Mouse (Mus musculus) heart, postnatal 36 days (tissue): ENCODE data around the gene Pde10a. TPM values are rescaled to one million over a fixed set of nuclear protein-coding genes. Genes with fewer than 3 reads are reported as not detected.

Experiments used
- DNase-seq, 2 experiments: peaks; one replicate each; pipeline ENCODE4 v3.0.0; 2021 to 2022
- intact Hi-C: fragments of 180-260 bp; cut with DNase I; formaldehyde crosslinking; loops from one replicate; pipeline ENCODE4 v1.15.1; 2025
- total RNA-seq, 2 experiments: library from RNA; stranded (reverse); gene quantifications; 2 replicates each; pipeline ENCODE4 v1.2.3; 2021

Pde10a gene
- total RNA-seq, 2 experiments from 2014 or later: 2.7 to 3.5 TPM

GRCm38 (mm10) chr17:8925819-8926383 lies 400.7 kb downstream of the Pde10a start:
- intact Hi-C loops: no loop called here
- no peak for DNase-seq

DNA sequence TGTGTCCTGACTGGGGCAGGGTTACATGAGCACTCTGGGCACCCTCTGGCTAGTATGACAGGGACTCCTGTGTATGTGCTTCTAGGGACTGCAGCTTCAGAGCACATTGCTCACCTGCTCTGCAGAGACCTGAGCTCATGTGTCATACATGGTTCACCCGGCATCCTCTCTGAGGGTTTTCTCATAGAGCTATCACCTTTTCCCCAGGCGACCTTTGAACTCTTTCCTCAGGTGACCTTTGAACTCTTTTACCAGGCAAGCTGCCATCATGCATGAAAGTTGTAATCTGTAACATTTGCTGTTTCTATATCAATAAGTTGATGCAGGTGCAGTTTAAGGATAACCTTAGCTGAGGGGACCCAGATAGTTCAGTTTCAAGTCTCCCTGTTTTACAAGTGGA lies 403.4 kb downstream of the Pde10a start:
- intact Hi-C loops: no loop called here
- DNase-seq: no peak

- intact Hi-C loops: loop anchor here (10.0 kb wide), 1 partner anchor 465 kb away; no protein-coding TSS in a partner anchor
- no peak for DNase-seq
These were observed 404.5 kb downstream of the Pde10a start for GRCm38 (mm10) chr17:8929636-8930035.

DNA sequence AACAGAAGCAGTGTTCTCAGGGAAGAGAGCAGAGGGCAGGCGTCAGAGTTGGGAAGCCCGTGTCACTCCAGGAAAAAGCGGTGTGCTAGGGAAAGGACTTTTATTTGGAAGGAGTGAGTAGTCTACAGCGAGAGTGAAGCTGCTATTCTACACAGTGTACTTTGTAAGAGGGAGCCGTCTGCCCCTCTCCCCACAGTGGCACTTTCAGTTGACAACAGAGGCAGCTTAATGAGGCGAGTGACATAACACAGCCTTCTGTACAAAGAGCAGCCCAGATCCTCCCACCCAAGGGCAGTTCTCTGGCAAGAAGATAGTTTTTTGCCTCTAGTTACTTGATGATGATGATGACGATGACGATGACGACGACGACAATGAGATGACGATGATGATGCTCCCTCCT lies 410.4 kb downstream of the Pde10a start:
- DNase-seq: peak in 1 of 2 experiments; percentile 7
- intact Hi-C loops: loop anchor here (1.0 to 10.0 kb wide), 4 partner anchors 129 to 471 kb away; no protein-coding TSS in a partner anchor

GRCm38 (mm10) chr17:8936603-8937002 lies 411.4 kb downstream of the Pde10a start:
- intact Hi-C loops: loop anchor here (1.0 to 10.0 kb wide), 4 partner anchors 130 to 472 kb away; no protein-coding TSS in a partner anchor
- peak; percentile 12 to 25 for DNase-seq

- intact Hi-C loops: no loop called here
- DNase-seq: no peak
These were observed 426.4 kb downstream of the Pde10a start for GRCm38 (mm10) chr17:8951588-8951987.

- intact Hi-C loops: no loop called here
- no peak for DNase-seq
These were observed 427.8 kb downstream of the Pde10a start for GRCm38 (mm10) chr17:8952951-8953350.

DNA sequence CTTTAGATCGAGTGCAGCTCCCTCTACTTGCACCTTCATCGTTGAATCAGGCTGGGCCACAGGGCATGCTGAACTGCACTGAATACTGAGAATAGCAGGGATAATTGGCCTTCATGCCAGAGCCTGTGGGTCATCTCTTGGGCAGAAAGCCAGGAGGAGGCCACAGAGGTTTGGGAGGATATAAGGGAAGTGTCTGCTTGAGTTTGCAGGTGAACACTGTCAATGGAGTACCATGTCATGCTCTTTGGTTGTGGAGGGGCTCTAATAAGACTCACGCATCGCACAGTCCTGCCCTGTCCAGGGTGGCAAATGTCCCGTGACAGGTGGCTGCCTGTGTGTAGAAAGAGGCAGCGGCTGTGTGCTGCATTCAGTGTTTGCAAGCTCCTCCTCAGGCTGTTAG lies 433.0 kb downstream of the Pde10a start:
- DNase-seq: no peak
- intact Hi-C loops: no loop called here

DNA sequence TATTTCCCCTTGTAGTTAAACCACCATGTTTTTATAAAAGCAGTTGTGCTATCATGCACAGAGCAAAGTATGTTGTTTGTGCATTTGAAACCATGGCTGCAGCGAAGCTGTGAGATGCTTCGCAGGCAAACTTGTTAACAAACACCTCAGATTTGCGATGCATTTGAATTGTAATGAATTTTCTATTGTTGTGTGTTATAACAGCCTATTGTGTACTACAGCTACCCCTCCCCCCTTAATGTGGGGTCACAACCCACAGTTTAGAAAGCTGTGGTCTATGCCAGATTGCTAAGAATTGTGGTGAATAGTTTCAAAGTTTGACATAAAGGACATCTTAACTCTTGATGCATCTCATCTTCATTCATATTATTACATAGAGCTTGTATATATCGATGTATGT lies 435.2 kb downstream of the Pde10a start:
- DNase-seq: no peak
- intact Hi-C loops: no loop called here

DNA sequence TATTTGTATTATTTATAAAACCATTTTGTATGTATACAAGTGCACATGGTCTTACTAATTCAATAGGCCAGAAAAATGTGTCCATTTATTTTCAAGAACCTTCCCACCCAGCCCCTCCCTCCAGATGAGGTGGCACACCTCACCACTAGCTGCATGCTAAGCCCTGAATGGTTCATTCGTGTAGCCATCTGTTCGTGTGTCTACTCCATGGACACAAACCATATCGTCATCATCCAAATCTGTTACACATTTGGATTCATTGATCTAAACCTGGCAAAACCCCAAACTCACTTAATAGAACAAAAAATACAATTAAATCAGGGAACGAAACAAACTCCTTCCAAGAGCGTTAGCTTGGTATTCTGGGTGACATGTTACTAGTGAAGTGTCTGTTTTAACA lies 435.9 kb downstream of the Pde10a start:
- DNase-seq: no peak
- intact Hi-C loops: no loop called here

GRCm38 (mm10) chr17:8961644-8962043 lies 436.5 kb downstream of the Pde10a start:
- intact Hi-C loops: no loop called here

DNA sequence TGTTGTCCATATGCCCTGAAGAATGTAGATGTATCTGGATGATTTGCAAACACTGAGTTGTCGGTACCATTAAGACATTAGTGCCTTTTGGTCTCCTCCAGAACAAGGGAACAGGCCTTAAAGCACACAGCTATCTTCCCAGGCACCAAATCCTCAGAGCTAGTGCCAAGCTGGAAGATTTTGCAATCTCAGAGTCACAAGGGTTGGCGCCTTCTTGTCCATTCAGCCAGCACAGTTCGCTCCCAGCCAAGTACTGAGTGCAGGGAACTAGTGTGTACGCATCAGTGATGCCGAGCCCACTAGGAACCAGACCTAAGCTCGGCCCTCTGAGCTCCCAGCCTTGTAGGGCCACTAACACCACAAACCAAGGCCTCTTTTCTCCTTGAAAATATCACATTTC lies 440.0 kb downstream of the Pde10a start:
- intact Hi-C loops: no loop called here
- DNase-seq: no peak

More at GRCm38 (mm10) chr17:8961644-8962043, 436.5 kb downstream of the Pde10a start:
- DNase-seq: no peak

GRCm38 (mm10) chr17:8972152-8972854 lies 447.1 kb downstream of the Pde10a start:
- no peak for DNase-seq
- intact Hi-C loops: no loop called here

- intact Hi-C loops: no loop called here
- no peak for DNase-seq
These were observed 448.2 kb downstream of the Pde10a start for GRCm38 (mm10) chr17:8973331-8973730.

- no peak for DNase-seq
- intact Hi-C loops: no loop called here
These were observed 449.3 kb downstream of the Pde10a start for GRCm38 (mm10) chr17:8974423-8974822.

DNA sequence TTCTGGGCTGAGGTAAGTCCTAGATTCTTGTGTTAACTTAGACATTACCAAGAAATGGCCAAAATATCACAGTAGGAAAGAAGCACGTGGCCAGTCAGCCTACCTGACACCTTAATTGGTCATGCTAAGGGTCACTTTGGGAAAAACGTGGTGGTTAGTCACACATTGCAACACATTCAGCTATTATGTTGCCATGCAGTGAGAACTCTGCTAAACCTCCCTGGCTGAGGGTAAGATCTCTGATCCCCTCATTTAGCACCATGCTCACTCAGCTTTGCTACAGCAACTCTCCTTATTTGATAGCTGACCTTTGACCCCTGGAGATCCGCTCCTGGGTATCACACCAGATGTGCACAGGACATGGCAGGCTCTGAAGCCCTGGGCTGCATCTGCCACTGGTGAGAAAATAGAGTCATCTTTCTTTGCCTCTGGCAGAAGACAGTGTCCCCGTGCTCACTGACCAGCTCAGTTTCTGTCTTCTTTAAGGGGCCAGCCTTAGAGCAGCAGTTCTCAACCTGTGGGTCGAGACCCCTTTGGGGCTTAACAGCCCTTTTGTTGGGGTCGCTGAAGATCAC lies 449.7 kb downstream of the Pde10a start:
- DNase-seq: no peak
- intact Hi-C loops: no loop called here

GRCm38 (mm10) chr17:8976745-8977144 lies 451.6 kb downstream of the Pde10a start:
- intact Hi-C loops: no loop called here
- DNase-seq: no peak

GRCm38 (mm10) chr17:8977271-8977670 lies 452.1 kb downstream of the Pde10a start:
- no peak for DNase-seq
- intact Hi-C loops: no loop called here

DNA sequence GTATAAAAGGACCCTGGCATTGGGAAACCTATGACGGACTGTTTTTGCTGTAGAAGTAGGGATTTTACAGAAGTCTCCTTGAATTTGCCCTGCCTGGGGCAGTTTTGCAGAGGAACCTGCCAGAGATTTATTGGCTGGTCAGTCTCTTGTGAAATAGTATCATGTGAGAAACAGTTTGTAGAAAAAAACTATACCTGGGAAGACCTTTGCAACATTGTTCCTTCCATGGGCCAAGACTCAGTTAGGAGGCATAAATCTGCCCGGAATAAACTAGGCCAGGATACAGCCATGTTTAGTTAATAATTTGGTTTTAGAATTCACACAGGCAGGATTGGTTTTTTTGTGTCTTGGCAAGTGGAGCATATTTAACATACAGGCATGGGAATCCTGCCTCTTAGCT lies 458.4 kb downstream of the Pde10a start:
- intact Hi-C loops: no loop called here
- DNase-seq: no peak

DNA sequence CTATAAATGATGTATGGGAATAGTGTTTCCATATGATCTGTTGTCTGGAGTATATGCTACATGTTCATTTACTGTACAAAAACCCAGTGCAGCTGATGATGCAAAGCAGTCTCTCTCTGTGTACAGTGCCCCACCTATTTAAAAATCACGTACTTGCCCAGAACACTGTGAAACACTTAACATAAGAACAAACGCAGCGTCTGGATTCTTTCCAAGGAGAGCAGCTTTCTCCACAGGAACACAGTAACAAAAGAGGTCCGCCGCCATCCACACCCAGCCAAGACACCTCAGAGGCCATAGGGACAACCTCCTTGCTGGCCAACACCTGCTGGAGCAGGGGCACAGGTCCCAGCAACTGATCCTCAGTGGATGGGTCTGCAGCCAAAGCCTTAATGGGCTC lies 460.5 kb downstream of the Pde10a start:
- intact Hi-C loops: no loop called here

GRCm38 (mm10) chr17:8986551-8986950 lies 461.4 kb downstream of the Pde10a start:
- no peak for DNase-seq
- intact Hi-C loops: no loop called here

More for the DNA sequence above, 460.5 kb downstream of the Pde10a start:
- DNase-seq: no peak

DNA sequence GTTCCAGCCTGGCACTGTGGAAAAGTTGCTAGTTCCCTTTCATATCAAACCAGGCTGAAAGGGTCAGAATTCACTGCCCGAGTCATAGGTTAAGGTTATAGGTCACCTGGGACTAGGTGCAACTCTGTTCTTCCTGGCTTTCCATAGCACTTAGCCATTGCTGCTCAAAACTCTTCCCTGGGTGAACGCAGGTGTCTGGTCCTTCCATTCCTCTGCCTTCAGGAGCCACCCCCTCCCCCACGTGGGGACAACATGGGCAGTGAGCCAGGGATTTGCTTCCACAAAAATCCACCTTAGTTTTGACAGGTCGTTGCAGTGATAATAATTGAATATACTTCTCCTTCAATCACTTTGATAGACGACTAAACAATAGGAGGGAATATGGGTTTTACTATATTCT lies 462.2 kb downstream of the Pde10a start:
- intact Hi-C loops: no loop called here
- no peak for DNase-seq
